Mouse (Mus musculus) kidney, adult 2 months (tissue): Measurements from ENCODE around the gene Tiam1. TPM values are rescaled to one million over a fixed set of nuclear protein-coding genes. Genes with fewer than 3 reads are reported as not detected.

ENCODE experiments used
- DNase-seq: peaks from one replicate; pipeline ENCODE4 v3.0.0; 2021
- H3K27ac ChIP-seq: fragments of 200-500 bp; 2 replicates; pipeline ENCODE4 v1.5.1; 2012; ENCODE audit warnings: low read depth, low read length, control low read depth, inconsistent platforms; ENCODE audit not compliant: insufficient read depth
- H3K27me3 ChIP-seq: fragments of 200-500 bp; replicated peaks from 2 replicates; pipeline ENCODE4 v1.6.1; 2012; ENCODE audit warnings: mild to moderate bottlenecking, moderate library complexity, low read length, inconsistent platforms; ENCODE audit not compliant: control insufficient read depth, insufficient read depth
- H3K36me3 ChIP-seq: fragments of 200-500 bp; 2 replicates; pipeline ENCODE4 v1.6.1; 2012; ENCODE audit warnings: mild to moderate bottlenecking, moderate library complexity, low read length, inconsistent platforms; ENCODE audit not compliant: control insufficient read depth, insufficient read depth
- H3K4me1 ChIP-seq: fragments of 200-500 bp; 2 replicates; pipeline ENCODE4 v1.6.1; 2011; ENCODE audit warnings: low read length; ENCODE audit not compliant: control insufficient read depth, insufficient read depth
- H3K4me3 ChIP-seq: fragments of 200-500 bp; 2 replicates; pipeline ENCODE4 v1.5.1; 2011; ENCODE audit warnings: mild to moderate bottlenecking, low read depth, low read length, control low read depth; ENCODE audit not compliant: insufficient read depth
- CTCF ChIP-seq: fragments of 200-500 bp; conservative IDR thresholded peaks from 2 replicates; pipeline ENCODE4 v1.5.1; 2011; ENCODE audit warnings: low read depth, mild to moderate bottlenecking, control low read depth, low read length, moderate library complexity, mixed read lengths; ENCODE audit not compliant: insufficient read depth, insufficient read length
- POLR2A ChIP-seq: fragments of 200-500 bp; IDR thresholded peaks from one replicate; pipeline ENCODE4 v1.6.1; 2011; ENCODE audit warnings: low read depth, low read length, control low read depth
- WGBS: fragments of 180-500 bp; shearing (Covaris S2); methylation state at CpG from one replicate; pipeline ENCODE4 v1.1.7; 2018; 5-methylcytosine and 5-hydroxymethylcytosine counted together
- polyA plus RNA-seq: library from polyadenylated mRNA; depleted of rRNA; stranded (reverse); fragments of >200 nt; gene quantifications from 2 replicates; pipeline ENCODE4 v1.2.3, GENCODE M21; 2012

The Tiam1 gene
- polyA plus RNA-seq, 1 experiment = 4.0 TPM

GRCm38 (mm10) chr16:89954525-89954924 lies 189.0 kb downstream of the Tiam1 start:
- 0 out of 2 replicates have a peak, but pooled peaks cover 2% of the 10 kb centered on the region for H3K4me1 ChIP-seq
- TF ChIP-seq CTCF (no peak), POLR2A (no peak)
- 61% methylated on average over 8 of the region's 8 CpGs for WGBS
- H3K36me3 ChIP-seq = no peaks in the 10 kb centered on the region
- H3K27ac ChIP-seq = no peak overlapping the region
- H3K27me3 ChIP-seq = no peaks in the 10 kb centered on the region
- DNase-seq = peak; percentile 44
- no peak overlapping the region for H3K4me3 ChIP-seq

- Histone ChIP-seq H3K27me3 (no peaks in the 10 kb centered on the region), H3K4me3 (no peak overlapping the region), H3K27ac (no peak overlapping the region), H3K36me3 (no peaks in the 10 kb centered on the region), H3K4me1 (0 out of 2 replicates have a peak, but pooled peaks cover 2% of the 10 kb centered on the region)
- TF ChIP-seq POLR2A = no peak
- no peak for TF ChIP-seq CTCF
- WGBS = 90% methylated on average over 1 of the region's 1 CpGs
- no peak for DNase-seq
Observed at GRCm38 (mm10) chr16:89954114-89954513, 189.5 kb downstream of the Tiam1 start.

- Histone ChIP-seq H3K27ac (no peak overlapping the region), H3K4me3 (no peak overlapping the region), H3K36me3 (no peaks in the 10 kb centered on the region), H3K4me1 (no peaks in the 10 kb centered on the region), H3K27me3 (no peaks in the 10 kb centered on the region)
- no peak for TF ChIP-seq CTCF
- TF ChIP-seq POLR2A = no peak
- 79% methylated on average over 5 of the region's 5 CpGs for WGBS
- DNase-seq = no peak
Observed at GRCm38 (mm10) chr16:89952821-89953220, 190.7 kb downstream of the Tiam1 start.

GRCm38 (mm10) chr16:89950754-89951153 lies 192.8 kb downstream of the Tiam1 start:
- Histone ChIP-seq H3K4me3 (no peak overlapping the region), H3K27ac (no peak overlapping the region), H3K27me3 (no peaks in the 10 kb centered on the region), H3K36me3 (no peaks in the 10 kb centered on the region), H3K4me1 (no peaks in the 10 kb centered on the region)
- TF ChIP-seq CTCF (no peak), POLR2A (no peak)
- 75% methylated on average over 8 of the region's 8 CpGs for WGBS
- no peak for DNase-seq

GRCm38 (mm10) chr16:89950251-89950650 lies 193.3 kb downstream of the Tiam1 start:
- Histone ChIP-seq H3K27ac (no peak overlapping the region), H3K27me3 (no peaks in the 10 kb centered on the region), H3K4me1 (no peaks in the 10 kb centered on the region), H3K36me3 (no peaks in the 10 kb centered on the region), H3K4me3 (no peak overlapping the region)
- TF ChIP-seq CTCF = no peak
- no peak for TF ChIP-seq POLR2A
- WGBS = 83% methylated on average over 6 of the region's 6 CpGs
- DNase-seq = no peak

- DNase-seq = no peak
- no peaks in the 10 kb centered on the region for H3K4me1 ChIP-seq
- no peaks in the 10 kb centered on the region for H3K36me3 ChIP-seq
- H3K4me3 ChIP-seq = no peak overlapping the region
- H3K27ac ChIP-seq = no peak overlapping the region
- TF ChIP-seq POLR2A = no peak
- no peak for TF ChIP-seq CTCF
- 100% methylated on average over 1 of the region's 1 CpGs for WGBS
- no peaks in the 10 kb centered on the region for H3K27me3 ChIP-seq
Observed at GRCm38 (mm10) chr16:89948040-89948439, 195.5 kb downstream of the Tiam1 start.

GRCm38 (mm10) chr16:89946816-89947215 lies 196.8 kb downstream of the Tiam1 start:
- Histone ChIP-seq H3K36me3 (no peaks in the 10 kb centered on the region), H3K27me3 (no peaks in the 10 kb centered on the region), H3K27ac (no peak overlapping the region), H3K4me1 (no peaks in the 10 kb centered on the region), H3K4me3 (no peak overlapping the region)
- TF ChIP-seq POLR2A (no peak), CTCF (no peak)
- WGBS = 94% methylated on average over 11 of the region's 11 CpGs
- no peak for DNase-seq
